Mouse (Mus musculus): ENCODE results near the gene Spib.

Gene Spib

DNA sequence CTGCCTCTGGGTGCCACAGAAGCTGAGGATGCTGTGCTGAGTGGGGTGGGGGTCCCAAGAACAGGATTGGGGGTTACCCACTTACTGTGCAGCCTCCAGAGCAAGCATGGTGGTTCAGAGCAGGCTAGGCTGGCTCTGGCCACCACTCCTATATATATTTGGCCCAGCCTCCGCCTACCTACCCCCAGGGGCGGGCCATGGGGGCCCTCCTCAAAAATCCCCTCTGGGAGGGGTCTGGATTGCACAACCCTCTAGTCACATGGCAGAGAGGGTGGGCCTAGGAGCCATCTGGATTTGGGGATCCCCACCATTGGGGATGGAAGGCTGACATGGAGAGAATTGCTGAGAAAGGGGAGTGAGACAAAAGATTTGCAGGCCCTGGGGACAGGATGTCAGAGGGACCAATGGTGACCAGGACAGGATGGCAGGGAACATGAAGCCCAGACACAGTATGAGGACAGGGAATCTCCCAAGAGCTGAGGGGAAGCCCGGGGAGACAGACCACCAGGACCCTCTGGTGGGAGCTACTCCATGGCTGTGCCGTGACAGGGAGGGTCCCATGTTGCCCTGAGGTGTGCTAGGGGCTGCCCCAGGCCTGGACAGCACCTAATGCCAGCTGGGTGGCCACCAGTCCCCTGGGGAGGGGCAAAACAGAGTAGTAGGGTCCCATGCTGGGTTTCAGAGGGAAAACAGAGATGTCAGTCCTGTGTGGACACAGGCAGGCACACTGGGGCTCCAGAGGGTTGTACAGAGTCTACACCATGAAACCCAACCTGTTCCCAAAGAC, at the start of gene Spib:
Gene Spib, minus strand, starts transcription at position 126 of the 787 bp plus-strand sequence.
- in situ Hi-C loops (cut with MboI, MseI): no loop called here

DNA sequence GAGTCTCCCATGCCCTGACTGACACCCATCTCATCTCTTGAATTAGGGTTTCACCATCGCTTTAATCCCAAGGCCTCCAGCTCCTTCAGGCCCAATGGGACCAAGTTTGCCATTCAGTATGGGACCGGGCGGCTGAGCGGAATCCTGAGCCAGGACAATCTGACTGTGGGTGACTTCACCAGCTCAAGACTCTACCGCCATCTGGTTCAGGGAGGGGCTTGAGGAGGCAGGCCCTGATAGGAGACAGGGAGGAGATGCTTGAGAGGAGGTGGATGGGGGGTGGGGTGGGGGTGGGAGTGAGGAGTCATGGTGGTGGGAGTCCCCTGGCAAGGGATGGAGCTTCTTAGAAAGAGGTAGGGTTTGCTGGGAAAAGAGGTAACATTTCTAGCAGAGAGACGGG, 49.8 kb upstream of the Spib start:
- in situ Hi-C loops (cut with MboI, MseI): no loop called here

DNA sequence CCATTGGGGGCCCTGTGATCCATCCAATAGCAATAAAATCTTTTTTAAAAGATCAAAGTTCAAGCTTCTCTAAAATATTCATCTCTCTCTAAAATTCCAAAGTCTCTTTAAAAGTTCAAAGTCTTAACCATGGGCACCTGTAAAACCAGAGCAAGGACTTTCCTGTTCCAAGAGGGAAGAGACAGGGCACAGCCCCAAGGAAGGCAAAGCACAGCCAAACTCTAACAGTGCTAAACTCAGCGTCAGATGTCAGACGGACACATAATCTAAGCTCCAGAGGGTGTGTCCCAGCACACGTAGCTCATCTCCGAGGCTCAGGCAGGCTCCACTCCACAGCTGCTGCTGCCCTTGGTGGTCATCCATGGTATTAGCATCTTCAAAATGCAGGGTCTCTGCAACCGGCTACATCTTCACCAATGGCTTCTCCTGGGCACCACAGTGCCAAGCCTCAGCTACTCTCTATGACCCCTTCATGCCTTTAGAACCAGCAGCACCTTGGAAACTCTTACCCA, 44.5 kb upstream of the Spib start:
- in situ Hi-C loops (cut with MboI, MseI): no loop called here

DNA sequence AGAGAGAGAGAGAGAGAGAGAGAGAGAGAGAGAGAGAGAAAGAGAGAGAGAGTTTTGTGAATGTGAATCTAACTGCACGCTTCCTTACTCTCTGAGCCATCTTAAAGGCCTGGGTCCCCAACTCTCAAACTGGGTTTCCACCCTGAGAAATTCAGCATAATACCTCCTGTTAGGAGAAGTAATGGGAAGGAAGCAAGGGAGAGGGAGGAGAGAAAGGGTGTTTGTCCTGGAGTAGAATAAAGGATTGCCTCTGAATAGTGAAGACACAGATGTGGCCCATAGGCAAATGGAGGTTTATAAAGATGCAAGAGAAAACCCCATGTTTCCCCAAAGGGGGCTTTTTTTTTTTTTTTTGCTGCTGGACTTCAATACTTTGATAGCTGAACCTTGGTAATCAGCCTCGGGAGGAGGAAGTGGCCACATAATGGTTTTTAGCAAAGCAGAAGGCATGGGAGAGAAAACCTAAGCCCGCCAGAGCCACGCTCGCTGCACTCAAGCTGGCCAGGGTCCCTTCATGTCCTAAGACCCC, 41.1 kb upstream of the Spib start:
- in situ Hi-C loops (cut with MboI, MseI): no loop called here

DNA sequence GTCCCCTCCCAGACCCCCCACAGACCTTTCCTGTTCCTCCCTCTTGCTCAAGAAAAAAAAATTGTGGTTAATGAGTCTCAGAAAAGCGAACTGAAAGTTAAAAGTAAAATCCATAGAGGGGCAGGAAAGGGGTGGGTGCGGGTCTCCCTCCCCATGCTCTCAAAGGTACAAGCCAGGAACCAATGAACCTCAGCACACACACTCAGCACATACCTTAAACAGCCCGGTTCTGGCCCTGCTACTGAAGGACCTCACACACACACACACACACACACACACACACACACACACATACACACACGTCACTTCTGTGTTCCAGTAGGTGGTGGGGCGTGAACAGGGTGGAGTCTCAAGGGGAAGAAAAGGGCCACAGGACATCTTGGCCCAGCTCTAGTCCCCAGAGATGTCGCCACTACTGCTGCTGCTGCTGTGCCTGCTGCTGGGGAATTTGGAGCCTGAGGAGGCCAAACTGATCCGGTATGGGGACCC, 40.4 kb upstream of the Spib start, which contains the start of gene Napsa:
Gene Napsa, plus strand, starts transcription at position 168 of the 489 bp plus-strand sequence.
- in situ Hi-C loops (cut with MboI, MseI): no loop called here

DNA sequence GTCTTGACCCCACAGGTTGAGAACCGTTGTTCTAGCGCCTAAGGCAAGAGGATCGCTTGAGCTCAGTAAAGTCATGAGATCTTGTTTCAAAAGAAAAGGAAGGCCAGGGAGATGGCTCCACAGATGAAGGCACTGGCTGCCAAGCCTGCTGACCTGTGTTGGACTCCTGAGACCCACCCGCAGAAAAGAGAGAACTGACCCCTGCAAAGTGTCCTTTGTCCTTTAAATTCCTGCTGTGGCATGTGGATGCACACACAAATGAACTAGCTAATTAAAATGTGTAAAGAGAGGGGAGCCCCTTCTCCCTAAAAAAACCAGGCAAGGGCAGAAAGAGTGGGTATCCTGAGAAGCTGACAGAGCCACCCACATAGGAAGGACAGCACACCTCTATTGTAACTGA, 39.9 kb upstream of the Spib start:
- in situ Hi-C loops (cut with MboI, MseI): no loop called here

DNA sequence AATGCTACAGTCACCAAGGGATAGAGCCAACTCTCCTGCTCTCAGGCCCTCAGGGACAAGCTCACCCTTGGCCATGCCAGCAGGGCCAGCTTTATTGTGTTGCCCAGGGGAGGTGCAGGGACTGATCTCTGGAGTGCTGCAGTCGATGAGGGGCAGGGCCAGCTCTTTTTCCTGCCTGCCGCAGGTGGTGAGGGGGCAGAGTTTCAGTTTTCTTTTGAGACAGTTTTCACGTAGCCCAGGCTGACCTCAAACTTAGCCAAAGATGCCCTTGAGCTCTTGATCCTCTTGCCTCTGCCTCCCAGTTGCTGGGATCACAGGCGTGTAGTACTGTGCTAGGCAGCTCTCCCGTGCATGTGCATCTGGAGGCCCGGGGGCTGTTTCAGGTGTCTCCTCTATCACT, 39.1 kb upstream of the Spib start:
- in situ Hi-C loops (cut with MboI, MseI): no loop called here

DNA sequence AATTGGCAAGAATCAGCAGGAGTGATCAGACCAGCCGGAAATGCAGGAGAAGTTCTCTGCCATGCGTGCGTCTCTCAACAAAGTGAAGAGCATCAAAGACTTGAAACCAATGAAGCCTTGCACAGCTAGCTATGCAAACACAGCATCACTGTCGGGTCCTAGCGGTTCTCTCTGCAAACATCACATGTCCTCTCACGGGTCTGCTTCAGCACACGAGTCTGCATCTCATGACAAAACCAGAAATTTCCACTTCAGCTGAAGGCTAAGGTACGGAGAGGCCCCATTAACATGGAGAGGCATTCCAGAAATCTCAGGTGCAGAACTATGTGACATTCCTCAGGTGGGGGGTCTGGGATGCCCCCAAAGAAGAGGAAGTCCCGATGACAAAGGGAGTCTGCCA, 36.9 kb upstream of the Spib start:
- in situ Hi-C loops (cut with MboI, MseI): no loop called here

DNA sequence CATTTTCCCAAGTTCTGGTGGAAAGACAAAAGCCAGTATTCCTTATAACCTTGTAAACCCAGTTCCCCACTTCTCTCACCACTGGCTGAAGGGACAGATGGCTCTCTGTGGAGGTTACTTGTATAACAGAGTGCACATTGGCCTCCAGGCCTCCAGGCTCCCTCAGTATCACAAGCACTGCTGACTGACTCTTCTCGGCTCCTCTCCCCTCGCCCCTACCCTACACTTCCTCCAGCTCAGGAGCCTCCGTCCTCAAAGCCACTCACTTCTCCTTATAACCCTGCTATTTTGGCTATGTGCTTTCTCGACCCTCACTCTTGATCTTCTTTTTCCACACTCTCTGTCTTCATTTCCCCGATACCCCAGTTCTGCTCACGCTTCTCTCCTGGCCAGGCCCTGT, 33.5 kb upstream of the Spib start:
- in situ Hi-C loops (cut with MboI, MseI): no loop called here

DNA sequence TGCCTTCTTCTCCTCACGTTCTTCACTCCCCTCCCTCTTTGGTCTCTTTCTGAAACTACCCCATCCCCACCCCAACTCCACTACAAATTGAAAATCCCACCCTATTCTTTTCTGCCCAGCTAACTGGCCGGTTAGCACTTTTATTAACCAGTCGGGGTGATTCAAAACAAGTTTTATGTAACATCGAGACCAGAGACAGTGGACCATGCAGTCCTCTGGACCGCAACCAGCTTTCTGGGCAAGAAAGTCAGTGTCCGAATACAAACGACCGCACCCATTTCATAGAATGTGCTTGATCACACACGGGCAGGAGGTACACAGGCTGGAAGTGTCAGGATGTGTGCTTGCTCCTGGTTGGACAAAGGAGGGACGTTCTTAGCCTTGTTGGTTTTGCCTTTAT, 32.6 kb upstream of the Spib start:
- in situ Hi-C loops (cut with MboI, MseI): no loop called here

DNA sequence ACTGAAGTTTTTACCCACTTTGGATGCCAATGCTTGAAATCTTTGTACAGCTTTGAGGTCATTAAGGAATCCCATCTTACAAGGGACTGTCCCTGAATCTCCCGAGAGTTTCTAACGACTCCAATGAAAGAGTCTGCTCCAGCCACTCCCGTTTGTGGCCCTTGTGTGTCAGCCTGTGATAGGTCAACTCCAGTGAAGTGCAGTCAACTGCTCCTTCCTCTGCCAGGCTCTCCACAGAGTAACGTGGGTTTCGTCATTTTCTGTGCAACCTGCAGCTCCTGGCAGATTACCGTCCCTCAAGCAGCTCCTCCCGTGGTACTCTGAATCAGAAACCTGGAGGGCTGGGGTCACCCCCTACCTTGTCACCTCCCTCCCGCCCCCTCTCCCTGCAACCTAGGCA, 31.4 kb upstream of the Spib start:
- in situ Hi-C loops (cut with MboI, MseI): no loop called here

DNA sequence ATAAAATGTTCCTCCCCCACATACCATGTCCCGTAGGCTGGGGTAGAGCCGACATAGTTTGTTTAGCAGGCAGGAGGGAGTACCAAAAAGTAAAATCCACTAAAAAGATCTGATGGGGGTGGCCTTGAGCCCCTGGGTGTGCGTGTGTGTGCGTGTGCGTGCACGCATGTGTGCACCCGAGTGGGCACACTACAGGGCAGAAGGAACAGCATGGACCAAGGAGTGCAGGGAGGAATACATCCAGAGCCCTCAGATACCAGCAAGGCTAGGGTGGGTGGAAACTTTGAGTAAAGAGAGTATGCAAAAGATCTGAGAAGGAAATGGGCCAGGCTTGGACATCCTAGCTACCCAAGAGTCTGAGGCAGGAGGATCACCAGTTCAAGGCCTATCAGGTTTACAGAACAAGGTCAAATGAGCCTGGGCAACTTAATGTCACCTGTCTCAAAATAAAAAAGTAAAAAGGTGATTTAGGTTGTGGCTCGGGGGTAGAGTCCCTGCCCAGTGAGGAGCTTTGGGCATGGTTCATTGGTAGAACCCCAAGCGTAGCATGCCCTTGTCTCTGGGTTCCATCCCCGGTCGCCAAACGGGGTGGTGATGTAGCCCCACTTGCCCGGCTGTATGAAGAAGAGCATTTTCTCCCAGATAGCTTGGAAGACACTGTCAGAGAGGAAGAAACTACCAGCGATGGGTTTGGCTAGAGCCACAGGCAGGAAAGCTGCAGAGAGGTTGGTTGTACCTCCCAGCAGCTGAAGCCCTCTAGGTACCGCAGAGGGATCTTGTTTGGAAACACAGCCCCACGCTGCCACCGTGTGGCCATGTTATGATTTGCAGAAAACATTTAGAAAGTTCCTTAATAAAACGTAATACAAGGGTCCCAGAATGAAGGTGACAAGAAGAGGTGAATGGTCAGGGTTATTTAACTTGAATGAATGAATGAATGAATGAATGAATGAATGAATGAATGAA, 28.8 kb upstream of the Spib start:
- in situ Hi-C loops (cut with MboI, MseI): no loop called here

DNA sequence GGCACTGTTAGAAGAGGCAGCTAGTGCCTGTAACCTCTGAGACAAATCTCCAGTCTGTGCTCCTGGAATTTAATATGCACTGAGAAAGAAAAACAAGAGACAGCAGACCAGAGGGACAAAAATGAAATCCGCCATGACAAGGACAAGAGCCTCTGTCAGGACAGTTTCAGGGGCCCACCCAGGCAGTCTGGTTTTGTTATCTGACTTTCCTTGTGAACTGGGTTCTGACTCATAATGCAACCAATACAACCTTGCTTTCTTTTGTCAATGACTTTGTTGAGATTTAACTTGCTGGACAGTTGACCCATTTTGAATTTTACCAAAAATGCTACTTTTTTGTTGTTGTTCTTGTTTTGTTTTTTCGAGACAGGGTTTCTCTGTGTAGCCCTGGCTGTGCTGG, 25.8 kb upstream of the Spib start:
- in situ Hi-C loops (cut with MboI, MseI): no loop called here

DNA sequence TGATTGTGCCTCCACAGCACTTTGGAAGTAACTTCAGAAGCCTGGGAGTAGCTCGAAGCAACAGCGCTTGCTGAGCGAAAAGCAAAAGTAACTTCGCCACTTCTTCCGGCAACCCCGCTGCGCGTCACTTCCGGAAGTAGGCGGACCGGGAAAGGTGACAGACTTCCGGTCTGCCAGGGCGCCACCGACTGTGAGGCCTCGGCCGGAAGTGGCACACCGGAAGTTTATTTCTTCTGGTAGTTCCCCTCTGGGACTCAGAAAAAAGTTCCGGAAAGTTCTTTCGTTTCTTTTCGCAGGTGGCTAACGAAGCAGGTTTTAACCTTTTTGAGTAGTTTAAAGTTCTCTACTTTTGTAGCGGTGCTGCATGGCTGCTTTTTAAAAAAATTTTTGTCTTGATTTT, 22.0 kb upstream of the Spib start, which contains the start of gene Nr1h2:
Gene Nr1h2, minus strand, starts transcription at position 126 of the 400 bp plus-strand sequence.
- in situ Hi-C loops (cut with MboI, MseI): no loop called here

DNA sequence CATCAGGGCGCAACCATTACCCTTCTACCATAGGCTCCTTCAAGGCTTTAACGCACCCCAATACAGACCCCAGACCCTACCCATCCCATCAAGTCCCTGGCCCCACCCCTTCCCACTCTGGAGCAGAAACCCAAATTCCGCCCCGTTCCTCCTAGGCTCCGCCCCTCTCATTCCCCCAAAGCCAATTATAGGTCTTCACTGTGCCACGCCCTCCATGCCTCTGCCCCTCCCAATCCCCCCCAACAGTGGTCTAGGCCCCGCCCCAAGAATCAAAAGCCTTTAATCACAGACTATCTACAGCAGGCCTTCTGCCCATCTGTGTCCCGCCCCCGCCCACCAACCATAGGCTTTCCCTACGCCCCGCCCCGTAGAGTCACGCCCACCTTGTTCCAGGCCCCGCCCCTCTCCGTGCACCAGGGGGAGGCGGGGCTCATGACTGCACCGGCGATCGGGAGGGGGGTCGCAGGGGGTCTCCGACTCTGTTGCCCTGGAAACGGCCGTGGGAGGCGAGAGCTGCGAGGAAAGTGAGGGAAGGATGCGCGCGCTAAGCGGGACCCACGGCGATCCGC, 21.4 kb upstream of the Spib start:
- in situ Hi-C loops (cut with MboI, MseI): no loop called here

DNA sequence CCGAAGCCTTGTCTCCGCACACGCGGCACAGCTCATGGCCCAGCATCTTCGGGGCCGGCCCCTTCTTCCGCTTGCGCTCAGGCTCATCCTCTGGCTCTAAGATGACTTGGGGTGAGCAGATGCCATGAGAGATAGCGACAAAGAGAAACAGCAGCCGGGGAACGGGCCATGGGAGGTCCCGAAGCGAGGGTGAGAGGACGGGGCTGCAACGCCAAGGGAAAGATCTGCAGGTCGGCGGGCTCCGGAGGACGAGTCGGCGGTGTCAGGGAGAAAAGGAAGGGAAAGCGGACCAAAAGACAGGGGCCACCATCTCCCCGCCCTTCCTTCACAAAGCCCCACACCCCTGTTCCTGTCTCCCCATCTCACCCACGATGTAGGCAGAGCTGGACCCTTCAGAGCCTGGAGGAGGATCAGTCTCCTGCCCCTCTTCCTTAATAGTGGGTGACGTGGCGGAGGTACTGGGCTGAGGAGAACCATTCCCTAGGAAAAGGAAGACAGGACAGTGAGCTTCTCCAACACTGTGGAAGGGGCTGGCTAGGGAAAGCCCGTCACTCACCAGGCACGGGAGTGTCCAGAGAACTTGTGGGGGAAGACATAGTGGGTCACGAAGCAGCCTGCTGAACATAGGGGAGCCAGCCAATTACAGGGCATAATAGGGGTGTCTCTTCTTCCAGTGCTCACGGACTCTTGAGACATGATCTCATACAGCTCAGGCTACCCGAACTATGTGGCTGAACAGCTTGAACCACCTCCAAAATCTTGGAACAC, 20.5 kb upstream of the Spib start:
- in situ Hi-C loops (cut with MboI, MseI): no loop called here

DNA sequence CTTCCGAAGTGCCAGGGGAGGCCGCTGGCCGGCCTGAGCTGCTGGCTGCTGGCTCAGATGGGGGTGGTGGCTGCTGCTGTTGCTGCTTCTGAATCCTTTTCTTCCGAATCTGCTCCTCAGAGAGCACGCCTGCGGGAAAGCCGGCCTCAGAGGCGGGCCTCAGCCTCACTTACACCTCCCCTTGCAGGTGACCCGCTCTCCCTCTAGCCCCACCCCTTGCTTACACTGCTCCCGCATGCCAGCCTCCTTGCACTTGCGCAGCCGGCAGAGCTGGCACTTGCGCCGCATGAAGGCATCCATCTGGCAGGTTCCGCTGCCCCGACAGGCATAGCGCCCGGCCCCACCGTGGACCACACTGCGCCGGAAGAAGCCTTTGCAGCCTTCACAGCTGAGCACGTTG, 19.9 kb upstream of the Spib start:
- in situ Hi-C loops (cut with MboI, MseI): no loop called here

DNA sequence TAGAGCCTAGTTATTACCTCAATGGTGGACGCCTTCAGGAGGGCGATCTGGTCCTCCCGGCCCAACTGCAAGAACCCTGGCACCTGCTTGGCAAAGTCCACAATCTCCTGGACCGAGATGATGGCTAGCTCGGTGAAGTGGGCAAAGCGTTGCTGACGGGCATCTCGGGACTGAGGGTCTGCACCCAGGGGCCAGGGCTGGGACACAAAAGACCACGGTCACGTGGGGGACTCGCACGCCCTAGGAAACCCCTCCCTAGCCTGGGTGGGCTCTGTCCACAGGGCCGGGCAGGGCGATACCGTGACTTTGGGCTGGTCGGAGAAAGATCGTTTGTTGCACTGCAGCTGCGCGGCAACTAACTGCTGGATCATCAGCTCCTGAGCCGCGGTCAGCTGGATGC, 19.4 kb upstream of the Spib start:
- in situ Hi-C loops (cut with MboI, MseI): no loop called here

DNA sequence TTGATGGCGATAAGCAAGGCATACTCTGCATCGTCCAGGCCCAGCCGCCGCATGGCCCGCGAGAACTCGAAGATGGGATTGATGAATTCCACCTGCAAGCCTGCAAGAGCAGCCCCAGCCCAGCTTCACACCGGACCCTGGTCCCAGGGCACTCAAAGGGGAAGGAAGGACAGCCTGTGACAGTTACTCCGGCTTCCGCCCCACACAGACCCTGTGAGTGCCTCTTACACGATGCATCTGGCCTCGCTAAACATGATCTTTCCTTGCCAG, 18.5 kb upstream of the Spib start:
- in situ Hi-C loops (cut with MboI, MseI): no loop called here

DNA sequence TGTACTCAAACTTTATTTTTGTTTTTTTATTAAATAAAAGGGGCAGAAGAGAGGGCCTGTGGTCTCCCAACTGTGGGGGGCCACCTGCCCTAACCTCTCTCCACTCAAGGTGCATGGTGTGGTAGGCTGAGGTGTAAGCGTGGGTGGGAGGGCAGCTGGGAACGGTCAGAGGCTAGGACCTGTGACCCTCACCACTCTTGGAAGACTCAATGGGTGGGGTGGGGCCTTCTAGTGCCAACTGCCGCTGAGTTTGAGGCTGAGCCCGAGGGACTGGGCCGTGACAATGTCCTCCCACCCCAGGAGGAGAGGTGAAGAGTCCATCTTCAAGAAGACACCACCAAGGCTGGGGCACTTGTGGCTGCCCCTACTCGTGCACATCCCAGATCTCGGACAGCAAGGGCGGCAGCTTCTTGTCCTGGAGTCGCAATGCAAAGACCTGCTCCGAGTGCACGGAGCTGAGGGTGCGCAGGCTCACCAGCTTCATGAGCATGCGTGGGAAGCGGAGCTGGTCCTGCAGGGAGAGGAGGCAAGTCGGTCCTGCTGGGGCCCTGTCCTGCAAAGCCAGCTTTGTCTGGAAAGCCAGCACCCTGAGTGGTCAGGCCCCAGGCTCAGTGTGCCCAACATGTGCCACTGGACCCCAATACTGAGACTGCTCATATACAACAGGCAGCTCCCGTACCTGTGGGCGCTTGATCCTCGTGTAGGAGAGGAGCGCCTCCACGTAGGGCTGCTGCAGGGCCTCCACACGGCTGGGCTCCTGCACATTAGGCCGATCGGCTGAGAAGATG, 17.9 kb upstream of the Spib start:
- in situ Hi-C loops (cut with MboI, MseI): no loop called here

All from T-helper 1 cell (primary cell).